ENCODE assay signal across 25 mouse cellular contexts in the genomic region with DNA sequence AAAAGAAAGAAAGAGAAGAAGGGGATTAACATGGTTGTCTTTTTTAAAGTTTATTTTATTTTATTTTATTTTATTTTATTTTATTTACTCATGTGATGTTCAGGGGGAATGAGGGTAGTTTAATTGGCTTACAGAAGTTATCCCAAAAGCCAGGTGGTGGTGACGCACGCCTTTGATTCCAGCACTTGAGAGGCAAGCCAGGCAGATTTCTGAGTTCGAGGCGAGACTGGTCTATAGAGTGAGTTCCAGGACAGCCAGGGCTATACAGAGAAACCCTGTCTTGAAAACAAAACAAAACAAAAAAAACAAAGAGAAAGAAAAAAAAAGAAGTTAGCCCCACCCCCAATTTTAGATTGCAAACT. TPM values are rescaled to one million over a fixed set of nuclear protein-coding genes. Genes with fewer than 3 reads are reported as not detected.
"Had no signal": no experiment of that assay in that cellular context is flagged by ENCODE, and none has a peak within 500 bp of the region (broad histone marks: within the 10 kb centered on the region; RNA-seq: fewer than 3 reads in every experiment).

No protein-coding gene starts in this region.

- H3K36me3 ChIP-seq: lung, embryonic 15.5 days; midbrain, embryonic 10.5 days; midbrain, embryonic 13.5 days; neural tube, embryonic 13.5 days had no signal

- H3K4me2 ChIP-seq: lung, embryonic 15.5 days; midbrain, embryonic 13.5 days; neural tube, embryonic 13.5 days had no signal

- H3K9ac ChIP-seq: lung, embryonic 15.5 days; midbrain, embryonic 13.5 days; neural tube, embryonic 13.5 days had no signal

- H3K4me3 ChIP-seq: left cerebral cortex, adult 2 months; lung, embryonic 15.5 days; megakaryocyte, embryonic 14.5 days; midbrain, embryonic 10.5 days; midbrain, embryonic 13.5 days; myocyte; neural tube, embryonic 13.5 days had no signal

- ATAC-seq: intestine, embryonic 16.5 days; midbrain, embryonic 13.5 days; midbrain, embryonic 16.5 days had no signal

- H3K4me1 ChIP-seq: lung, embryonic 15.5 days; midbrain, embryonic 10.5 days; midbrain, embryonic 13.5 days; neural tube, embryonic 13.5 days had no signal

- H3K9me3 ChIP-seq: lung, embryonic 15.5 days; midbrain, embryonic 10.5 days; midbrain, embryonic 13.5 days; neural tube, embryonic 13.5 days had no signal

- DNase-seq: kidney, adult 18-20 months; kidney, adult 9 months; kidney, postnatal 14 days; kidney, postnatal 4 days; layer of hippocampus, postnatal 36 days; lung, adult 18-20 months; lung, postnatal 10 days; lung, postnatal 36 days; retina, postnatal 1 day; right cerebral cortex, postnatal 25 days; thymus, adult 2 months; thymus, postnatal 14 days; thymus, postnatal 4 days had no signal

- H3K27ac ChIP-seq: left cerebral cortex, adult 2 months; lung, embryonic 15.5 days; midbrain, embryonic 10.5 days; midbrain, embryonic 13.5 days; neural tube, embryonic 13.5 days had no signal

- H3K27me3 ChIP-seq: lung, embryonic 15.5 days; megakaryocyte, embryonic 14.5 days; midbrain, embryonic 13.5 days; neural tube, embryonic 13.5 days had no signal

RNA-seq across cellular contexts. Expression of gene Slc23a3, which starts 26.5 kb away (rescaled TPM):
- total RNA-seq: monocyte, adult 5-6 weeks; neutrophil, adult 5-6 weeks had no signal
- polyA plus RNA-seq: limb, embryonic 11.5 days; midbrain, embryonic 13.5 days; midbrain, embryonic 16.5 days; neural tube, embryonic 13.5 days had no signal
